Mouse (Mus musculus) left cerebral cortex, adult 9 months (tissue): ENCODE measurements around the gene Plekho1.

ENCODE experiments used
- DNase-seq, 2 experiments: peaks; one replicate each; pipeline ENCODE4 v3.0.0; 2022; ENCODE audit warnings: low spot score in 2 of 2

Plekho1 gene

GRCm38 (mm10) chr3:95950763-95951551 lies 44.8 kb downstream of the Plekho1 start:
- DNase-seq, result peak; percentile 84 to 92

GRCm38 (mm10) chr3:95948325-95948724 lies 47.5 kb downstream of the Plekho1 start:
- no peak for DNase-seq

- no peak for DNase-seq
Measured at GRCm38 (mm10) chr3:95945731-95946240, 50.0 kb downstream of the Plekho1 start.

- no peak for DNase-seq
Measured at GRCm38 (mm10) chr3:95944742-95945141, 51.1 kb downstream of the Plekho1 start.

GRCm38 (mm10) chr3:95943226-95943625 lies 52.6 kb downstream of the Plekho1 start:
- DNase-seq, result no peak

- DNase-seq, result no peak
Measured at GRCm38 (mm10) chr3:95942749-95943148, 53.1 kb downstream of the Plekho1 start.

GRCm38 (mm10) chr3:95938835-95939234 lies 57.0 kb downstream of the Plekho1 start:
- no peak for DNase-seq
